Mouse (Mus musculus): ENCODE data around the gene 1700088E04Rik. TPM values are rescaled to one million over a fixed set of nuclear protein-coding genes. Genes with fewer than 3 reads are reported as not detected.

1700088E04Rik gene
- total RNA-seq, 1 experiment, result 2.6 TPM

GRCm38 (mm10) chr15:79096556-79096955 is 44.5 kb downstream of the 1700088E04Rik start:
- H3K9ac ChIP-seq (ENCODE audit: insufficient read depth, low read depth, low read length, poor library complexity, severe bottlenecking), result no peak overlapping the region
- H3K4me1 ChIP-seq (ENCODE audit: control insufficient read depth in 2 of 2, insufficient read depth in 2 of 2, low read length in 2 of 2, poor library complexity in 1 of 2), result peaks cover 0 to 10% of the 10 kb centered on the region in 2 experiments; a peak in 2 of 4 replicates
- TF ChIP-seq HCFC1 (IDR thresholded peaks at IDR 0.05; ENCODE audit: borderline replicate concordance, insufficient read depth, low read length) (no peak), CHD2 (IDR thresholded peaks at IDR 0.05; ENCODE audit: low read depth, low read length) (no peak), ZC3H11A (IDR thresholded peaks at IDR 0.05; ENCODE audit: borderline replicate concordance, low read depth, low read length) (no peak), MAFK (IDR thresholded peaks at IDR 0.05; ENCODE audit: insufficient read depth, low read depth, low read length) (no peak), ZNF384 (IDR thresholded peaks at IDR 0.05; ENCODE audit: low read depth, low read length) (no peak)
- in situ Hi-C loops (cut with MboI; ENCODE audit: low sequenced_read_pairs in 2 of 2, unreplicated experiment in 2 of 2), result no loop called here
- H3K4me3 ChIP-seq (ENCODE audit: insufficient read depth in 1 of 2, low read depth in 1 of 2, low read length in 2 of 2, poor library complexity in 1 of 2, severe bottlenecking in 1 of 2), result no peak overlapping the region
- peaks cover 35% of the 10 kb centered on the region for H3K36me3 ChIP-seq (ENCODE audit: control insufficient read depth, insufficient read depth, low read length, poor library complexity, severe bottlenecking)
- H3K9me3 ChIP-seq (ENCODE audit: control insufficient read depth, insufficient read depth, low read depth, low read length), result no peaks in the 10 kb centered on the region
- no peak for DNase-seq (ENCODE audit: low read depth, low spot score)
- H3K27ac ChIP-seq (ENCODE audit: insufficient read depth, low read depth, low read length, poor library complexity, severe bottlenecking), result no peak overlapping the region

GRCm38 (mm10) chr15:79095483-79095882 is 45.6 kb downstream of the 1700088E04Rik start:
- H3K4me3 ChIP-seq (ENCODE audit: insufficient read depth in 1 of 2, low read depth in 1 of 2, low read length in 2 of 2, poor library complexity in 1 of 2, severe bottlenecking in 1 of 2), result no peak overlapping the region
- H3K9me3 ChIP-seq (ENCODE audit: control insufficient read depth, insufficient read depth, low read depth, low read length), result no peaks in the 10 kb centered on the region
- peaks cover 44% of the 10 kb centered on the region for H3K36me3 ChIP-seq (ENCODE audit: control insufficient read depth, insufficient read depth, low read length, poor library complexity, severe bottlenecking)
- DNase-seq (ENCODE audit: low read depth, low spot score), result no peak
- no peak overlapping the region for H3K9ac ChIP-seq (ENCODE audit: insufficient read depth, low read depth, low read length, poor library complexity, severe bottlenecking)
- no peak overlapping the region for H3K27ac ChIP-seq (ENCODE audit: insufficient read depth, low read depth, low read length, poor library complexity, severe bottlenecking)
- in situ Hi-C loops (cut with MboI; ENCODE audit: low sequenced_read_pairs in 2 of 2, unreplicated experiment in 2 of 2), result no loop called here
- TF ChIP-seq CHD2 (IDR thresholded peaks at IDR 0.05; ENCODE audit: low read depth, low read length), result no peak
- TF ChIP-seq HCFC1 (IDR thresholded peaks at IDR 0.05; ENCODE audit: borderline replicate concordance, insufficient read depth, low read length), result no peak
- TF ChIP-seq MAFK (IDR thresholded peaks at IDR 0.05; ENCODE audit: insufficient read depth, low read depth, low read length), result no peak
- TF ChIP-seq ZC3H11A (IDR thresholded peaks at IDR 0.05; ENCODE audit: borderline replicate concordance, low read depth, low read length), result no peak
- no peak for TF ChIP-seq ZNF384 (IDR thresholded peaks at IDR 0.05; ENCODE audit: low read depth, low read length)
- H3K4me1 ChIP-seq (ENCODE audit: control insufficient read depth in 2 of 2, insufficient read depth in 2 of 2, low read length in 2 of 2, poor library complexity in 1 of 2), result peaks cover 0 to 10% of the 10 kb centered on the region in 2 experiments; a peak in 2 of 4 replicates

GRCm38 (mm10) chr15:79093083-79093839 is 47.8 kb downstream of the 1700088E04Rik start:
- no peaks in the 10 kb centered on the region for H3K9me3 ChIP-seq (ENCODE audit: control insufficient read depth, insufficient read depth, low read depth, low read length)
- peaks cover 0 to 7% of the 10 kb centered on the region in 2 experiments; a peak in 1 of 4 replicates for H3K4me1 ChIP-seq (ENCODE audit: control insufficient read depth in 2 of 2, insufficient read depth in 2 of 2, low read length in 2 of 2, poor library complexity in 1 of 2)
- TF ChIP-seq ZNF384 (IDR thresholded peaks at IDR 0.05; ENCODE audit: low read depth, low read length) (no peak), MAFK (IDR thresholded peaks at IDR 0.05; ENCODE audit: insufficient read depth, low read depth, low read length) (peak; percentile 78)
- no peak for DNase-seq (ENCODE audit: low read depth, low spot score)
- in situ Hi-C loops (cut with MboI; ENCODE audit: low sequenced_read_pairs in 2 of 2, unreplicated experiment in 2 of 2), result no loop called here
- H3K4me3 ChIP-seq (ENCODE audit: insufficient read depth in 1 of 2, low read depth in 1 of 2, low read length in 2 of 2, poor library complexity in 1 of 2, severe bottlenecking in 1 of 2), result no peak overlapping the region
- H3K9ac ChIP-seq (ENCODE audit: insufficient read depth, low read depth, low read length, poor library complexity, severe bottlenecking), result no peak overlapping the region
- no peak overlapping the region for H3K27ac ChIP-seq (ENCODE audit: insufficient read depth, low read depth, low read length, poor library complexity, severe bottlenecking)
- peaks cover 59% of the 10 kb centered on the region for H3K36me3 ChIP-seq (ENCODE audit: control insufficient read depth, insufficient read depth, low read length, poor library complexity, severe bottlenecking)

GRCm38 (mm10) chr15:79092284-79092683 is 48.8 kb downstream of the 1700088E04Rik start:
- H3K36me3 ChIP-seq (ENCODE audit: control insufficient read depth, insufficient read depth, low read length, poor library complexity, severe bottlenecking), result peaks cover 63% of the 10 kb centered on the region
- no peak overlapping the region for H3K4me3 ChIP-seq (ENCODE audit: insufficient read depth in 1 of 2, low read depth in 1 of 2, low read length in 2 of 2, poor library complexity in 1 of 2, severe bottlenecking in 1 of 2)
- in situ Hi-C loops (cut with MboI; ENCODE audit: low sequenced_read_pairs in 2 of 2, unreplicated experiment in 2 of 2), result no loop called here
- no peak overlapping the region for H3K9ac ChIP-seq (ENCODE audit: insufficient read depth, low read depth, low read length, poor library complexity, severe bottlenecking)
- DNase-seq (ENCODE audit: low read depth, low spot score), result no peak
- no peaks in the 10 kb centered on the region for H3K9me3 ChIP-seq (ENCODE audit: control insufficient read depth, insufficient read depth, low read depth, low read length)
- no peak for TF ChIP-seq ZC3H11A (IDR thresholded peaks at IDR 0.05; ENCODE audit: borderline replicate concordance, low read depth, low read length)
- TF ChIP-seq MAFK (IDR thresholded peaks at IDR 0.05; ENCODE audit: insufficient read depth, low read depth, low read length), result no peak
- TF ChIP-seq HCFC1 (IDR thresholded peaks at IDR 0.05; ENCODE audit: borderline replicate concordance, insufficient read depth, low read length), result no peak
- no peak for TF ChIP-seq ZNF384 (IDR thresholded peaks at IDR 0.05; ENCODE audit: low read depth, low read length)
- no peak for TF ChIP-seq CHD2 (IDR thresholded peaks at IDR 0.05; ENCODE audit: low read depth, low read length)
- H3K4me1 ChIP-seq (ENCODE audit: control insufficient read depth in 2 of 2, insufficient read depth in 2 of 2, low read length in 2 of 2, poor library complexity in 1 of 2), result peaks cover 0 to 2% of the 10 kb centered on the region in 2 experiments; a peak in 1 of 4 replicates
- H3K27ac ChIP-seq (ENCODE audit: insufficient read depth, low read depth, low read length, poor library complexity, severe bottlenecking), result no peak overlapping the region

All from ES-E14 (cell line).